Mouse (Mus musculus) forebrain, postnatal 0 days (tissue): ENCODE data around the gene Il25. TPM values are rescaled to one million over a fixed set of nuclear protein-coding genes. Genes with fewer than 3 reads are reported as not detected.

ENCODE experiments used
- ATAC-seq: fragments of 200-750 bp; cut with Nextera tagmentation; 2 replicates; pipeline ENCODE4 v1.8.0; 2017; ENCODE audit warnings: mild to moderate bottlenecking, moderate library complexity
- DNase-seq: peaks from one replicate; pipeline ENCODE4 v3.0.0-alpha.2; 2015
- H3K27ac ChIP-seq: fragments of 300-500 bp; sonication (generic); 2 replicates; pipeline ENCODE4 v1.5.1; 2014; ENCODE audit warnings: low read depth, mild to moderate bottlenecking, antibody characterized with exemption, low read length, moderate library complexity, mixed read lengths
- H3K27me3 ChIP-seq: fragments of 300-500 bp; sonication (generic); 2 replicates; pipeline ENCODE4 v1.6.1; 2014; ENCODE audit warnings: mild to moderate bottlenecking, low read length, mixed read lengths; ENCODE audit not compliant: insufficient read depth
- H3K36me3 ChIP-seq: fragments of 300-500 bp; sonication (generic); 2 replicates; pipeline ENCODE4 v1.6.1; 2014; ENCODE audit warnings: mild to moderate bottlenecking, moderate library complexity; ENCODE audit not compliant: insufficient read depth
- H3K4me1 ChIP-seq: fragments of 300-500 bp; sonication (generic); 2 replicates; pipeline ENCODE4 v1.6.1; 2014; ENCODE audit warnings: antibody characterized with exemption; ENCODE audit not compliant: insufficient read depth
- H3K4me2 ChIP-seq: fragments of 300-500 bp; sonication (generic); 2 replicates; pipeline ENCODE4 v1.6.1; 2014; ENCODE audit warnings: low read depth, mild to moderate bottlenecking, moderate library complexity
- H3K4me3 ChIP-seq: fragments of 300-500 bp; sonication (generic); 2 replicates; pipeline ENCODE4 v1.5.1; 2014; ENCODE audit warnings: low read depth, low read length, mixed read lengths
- H3K9ac ChIP-seq: fragments of 300-500 bp; sonication (generic); 2 replicates; pipeline ENCODE4 v1.6.1; 2014; ENCODE audit warnings: mild to moderate bottlenecking
- H3K9me3 ChIP-seq: fragments of 300-500 bp; sonication (generic); 2 replicates; pipeline ENCODE4 v1.6.1; 2016; ENCODE audit warnings: low read length
- CTCF ChIP-seq: sonication (generic); IDR thresholded peaks from 2 replicates; pipeline ENCODE4 v1.5.1; 2016; ENCODE audit warnings: antibody characterized with exemption, control low read depth, low read depth
- WGBS: fragments of 180-500 bp; shearing (Covaris S2); extraction: QIAGEN DNeasy Blood & Tissue Kit; methylation state at CpG from one replicate; pipeline ENCODE4 v1.1.7; 2014; 5-methylcytosine and 5-hydroxymethylcytosine counted together
- polyA plus RNA-seq: library from polyadenylated mRNA; unstranded; fragments of >200 nt; fragmentation: Nextera tagmentation; extraction: Ambion mirVana; gene quantifications from 2 replicates; pipeline ENCODE4 v1.2.1, GENCODE M21; 2015
- total RNA-seq: library from RNA; depleted of rRNA; stranded (reverse); fragments of >200 nt; gene quantifications from 2 replicates; pipeline ENCODE4 v1.2.3, GENCODE M21; 2014

Gene Il25
- total and polyA plus RNA-seq, 2 experiments from 2014 or later, result 0.38 to 0.58 TPM

DNA sequence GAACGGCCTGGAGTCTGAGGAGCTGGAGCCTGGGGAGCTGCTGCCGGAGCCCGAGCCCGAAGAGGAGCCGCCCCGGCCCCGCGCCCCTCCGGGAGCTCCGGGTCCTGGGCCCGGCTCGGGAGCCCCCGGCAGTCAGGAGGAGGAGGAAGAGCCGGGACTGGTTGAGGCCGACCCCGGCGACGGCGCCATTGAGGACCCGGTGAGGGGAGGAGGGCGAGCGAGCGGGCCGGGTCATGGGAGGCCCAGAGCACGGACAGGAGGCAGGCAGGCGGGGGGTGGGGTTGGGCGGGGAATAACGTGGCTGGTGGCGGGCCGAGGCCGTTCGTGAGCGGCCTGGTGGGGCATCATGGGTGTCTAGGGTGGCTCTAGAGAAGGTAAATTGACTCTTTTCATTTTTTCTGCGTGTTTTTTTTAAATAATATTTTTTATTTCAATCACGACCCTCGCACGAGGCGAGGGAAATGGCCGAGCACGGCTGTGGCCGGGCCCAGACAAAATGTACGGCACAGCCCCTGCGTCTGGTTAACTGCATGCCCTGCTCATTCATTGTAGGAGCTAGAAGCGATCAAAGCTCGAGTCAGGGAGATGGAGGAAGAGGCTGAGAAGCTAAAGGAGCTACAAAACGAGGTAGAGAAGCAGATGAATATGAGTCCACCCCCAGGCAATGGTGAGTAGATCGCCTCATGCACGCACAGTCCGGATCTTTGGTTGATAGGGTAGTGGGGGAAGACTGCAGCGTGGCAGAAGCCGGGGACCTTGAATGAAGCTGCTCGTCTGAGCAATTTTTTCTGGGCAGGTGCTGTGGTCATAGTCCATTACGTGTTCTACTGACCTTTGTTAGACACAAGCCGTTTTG, 38.0 kb upstream of the Il25 start:
- no peaks in the 10 kb centered on the region for H3K27me3 ChIP-seq
- peak overlapping the region; percentile 98 for H3K27ac ChIP-seq
- WGBS, result under 1% methylated on average over 54 of the region's 54 CpGs
- ATAC-seq, result peak; percentile 30
- peaks cover 34% of the 10 kb centered on the region for H3K36me3 ChIP-seq
- no peaks in the 10 kb centered on the region for H3K4me1 ChIP-seq
- H3K4me2 ChIP-seq, result peak overlapping the region; percentile 62
- TF ChIP-seq CTCF, result no peak
- H3K9ac ChIP-seq, result peak overlapping the region; percentile 99
- peak; percentile 72 for DNase-seq
- H3K9me3 ChIP-seq, result no peaks in the 10 kb centered on the region
- H3K4me3 ChIP-seq, result peak overlapping the region; percentile 98

DNA sequence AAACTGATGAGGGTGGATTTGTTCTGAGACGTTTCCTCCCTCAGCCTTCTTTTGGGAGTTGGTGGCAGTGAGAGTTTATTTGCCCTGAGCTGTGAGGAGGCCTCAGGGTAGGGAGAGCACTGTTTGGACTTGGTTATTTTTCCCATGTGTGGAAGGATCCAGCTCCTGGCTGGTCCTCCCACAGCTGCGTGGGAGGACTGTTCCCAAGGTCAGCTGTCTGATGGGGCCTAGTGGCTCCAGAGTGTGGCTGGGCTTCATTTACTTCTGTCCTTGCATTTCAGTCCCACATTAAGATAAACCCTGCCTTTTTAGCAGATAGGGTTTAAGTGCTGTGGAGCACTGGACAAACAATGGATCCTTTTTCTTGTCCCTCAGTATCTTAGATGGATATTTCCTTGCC, 35.0 kb upstream of the Il25 start:
- peaks cover 34% of the 10 kb centered on the region for H3K36me3 ChIP-seq
- no peak for TF ChIP-seq CTCF
- no peaks in the 10 kb centered on the region for H3K27me3 ChIP-seq
- DNase-seq (no peak), ATAC-seq (no peak)
- H3K4me2 ChIP-seq, result no peak overlapping the region
- no peak overlapping the region for H3K4me3 ChIP-seq
- no peaks in the 10 kb centered on the region for H3K4me1 ChIP-seq
- no peak overlapping the region for H3K9ac ChIP-seq
- H3K9me3 ChIP-seq, result no peaks in the 10 kb centered on the region
- 71% methylated on average over 2 of the region's 2 CpGs for WGBS
- H3K27ac ChIP-seq, result no peak overlapping the region

DNA sequence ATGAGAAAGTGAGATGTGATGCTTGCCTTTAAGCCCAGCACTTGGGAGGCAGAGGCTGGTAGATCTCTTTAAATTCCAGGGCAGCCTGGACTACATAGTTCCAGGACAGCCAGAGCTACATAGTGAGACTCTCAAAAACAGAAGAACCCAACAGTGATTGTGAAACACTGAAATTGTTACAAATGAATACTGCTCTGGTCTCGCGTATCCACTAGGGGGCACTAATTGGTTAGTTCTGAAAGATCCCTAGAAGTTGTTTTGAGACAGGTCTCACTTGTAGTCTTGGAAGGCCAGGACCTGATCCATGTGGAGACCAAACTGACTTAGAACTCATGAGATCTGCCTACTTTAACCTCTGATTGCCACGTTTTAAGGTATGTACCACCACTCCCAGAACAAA, 32.1 kb upstream of the Il25 start:
- peak; percentile 89 for TF ChIP-seq CTCF
- Histone ChIP-seq H3K9ac (no peak overlapping the region), H3K4me2 (no peak overlapping the region), H3K36me3 (peaks cover 43% of the 10 kb centered on the region), H3K4me1 (no peaks in the 10 kb centered on the region), H3K27ac (peak overlapping the region; percentile 15; the same call in 1 of the 2 replicates), H3K9me3 (no peaks in the 10 kb centered on the region), H3K27me3 (no peaks in the 10 kb centered on the region), H3K4me3 (no peak overlapping the region)
- DNase-seq (peak; percentile 90), ATAC-seq (peak; percentile 82)
- WGBS, result 1% methylated on average over 3 of the region's 3 CpGs

DNA sequence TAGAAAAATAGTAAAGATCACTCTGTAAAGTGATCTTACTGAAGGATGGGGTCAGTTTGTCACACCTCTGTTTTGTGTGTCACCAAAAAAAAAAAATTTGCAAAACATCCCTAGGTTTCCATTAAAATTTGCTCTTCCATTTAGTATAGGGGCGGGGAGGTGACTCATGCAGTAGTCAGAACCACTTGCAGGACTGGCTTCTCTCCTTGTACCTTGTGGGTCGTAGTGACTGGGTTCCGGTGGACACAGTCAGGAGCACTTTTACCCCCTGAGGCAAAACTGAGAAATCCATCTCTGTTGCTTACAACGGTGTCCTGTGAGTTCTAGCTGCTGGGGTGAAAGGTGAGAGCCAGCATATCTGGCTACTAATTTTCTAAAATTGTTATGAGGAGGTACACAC, 28.9 kb upstream of the Il25 start:
- Histone ChIP-seq H3K4me1 (no peaks in the 10 kb centered on the region), H3K36me3 (peaks cover 45% of the 10 kb centered on the region), H3K4me3 (no peak overlapping the region), H3K4me2 (no peak overlapping the region), H3K9ac (no peak overlapping the region), H3K27me3 (no peaks in the 10 kb centered on the region), H3K9me3 (no peaks in the 10 kb centered on the region), H3K27ac (no peak overlapping the region)
- ATAC-seq (no peak), DNase-seq (no peak)
- TF ChIP-seq CTCF, result no peak
- WGBS, result 93% methylated on average over 4 of the region's 4 CpGs

DNA sequence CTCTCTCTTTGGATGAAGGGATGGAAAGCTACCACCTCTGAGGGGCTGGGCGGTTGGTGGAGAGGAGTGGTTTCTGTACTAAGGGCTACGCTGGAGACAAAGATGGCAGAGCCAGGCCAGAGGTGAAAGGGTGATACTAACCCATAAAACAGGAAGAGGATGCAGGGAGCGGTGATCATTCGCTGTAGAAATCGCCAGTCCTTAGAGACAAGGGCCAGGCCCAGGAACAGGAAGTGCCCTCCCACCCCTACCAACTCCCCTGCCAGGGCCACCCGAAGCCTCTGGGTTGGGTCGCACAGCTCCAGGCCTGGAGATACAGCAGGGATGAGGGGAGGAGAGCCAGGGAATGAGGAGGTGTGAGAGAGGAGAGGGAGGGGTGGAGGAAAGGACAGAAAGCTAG, 23.8 kb upstream of the Il25 start:
- H3K4me3 ChIP-seq, result no peak overlapping the region
- H3K4me1 ChIP-seq, result peaks cover 10% of the 10 kb centered on the region; the same call in 1 of the 2 replicates
- 90% methylated on average over 7 of the region's 7 CpGs for WGBS
- no peak overlapping the region for H3K27ac ChIP-seq
- H3K9ac ChIP-seq, result peak overlapping the region; percentile 3; the same call in 1 of the 2 replicates
- no peaks in the 10 kb centered on the region for H3K9me3 ChIP-seq
- H3K4me2 ChIP-seq, result no peak overlapping the region
- TF ChIP-seq CTCF, result no peak
- ATAC-seq, result no peak
- peaks cover 52% of the 10 kb centered on the region for H3K36me3 ChIP-seq
- no peak for DNase-seq
- no peaks in the 10 kb centered on the region for H3K27me3 ChIP-seq

DNA sequence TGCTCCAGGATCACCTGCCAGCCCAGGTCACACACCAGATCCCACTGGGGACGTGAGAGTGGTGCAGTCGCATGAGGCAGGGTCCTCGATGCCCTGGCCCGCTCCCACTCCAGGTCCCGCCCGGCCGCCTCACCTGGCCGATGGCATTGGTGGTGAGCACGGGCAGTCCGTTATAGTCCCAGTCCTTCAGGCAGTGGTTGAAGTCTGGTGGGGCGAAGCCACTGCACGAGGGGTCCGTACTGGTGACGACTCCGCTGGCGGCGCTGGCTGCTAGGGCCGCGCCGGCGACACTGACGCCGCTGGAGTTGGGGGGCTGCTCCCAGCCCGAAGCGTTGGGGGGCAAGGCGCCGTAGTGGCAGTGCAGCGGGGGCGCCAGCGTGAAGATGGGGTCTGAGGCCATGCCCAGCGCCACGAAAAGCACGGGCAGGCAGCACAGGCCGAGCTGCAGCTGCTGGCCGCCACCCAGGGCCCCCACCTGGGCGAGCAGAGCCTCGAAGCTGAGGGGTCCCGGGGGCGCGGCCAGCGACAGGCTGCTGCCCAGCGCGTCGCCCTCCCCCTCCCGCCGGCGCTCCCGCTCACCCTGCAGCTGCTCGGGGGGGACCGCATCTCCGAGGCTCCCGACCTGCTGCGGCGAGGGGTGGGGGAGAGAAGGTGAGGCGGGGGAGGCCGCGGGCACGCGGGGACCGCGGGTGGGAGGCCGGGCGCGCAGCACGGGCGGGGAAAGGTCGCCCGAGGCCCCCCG, 20.2 kb upstream of the Il25 start:
- 2% methylated on average over 54 of the region's 69 CpGs for WGBS
- no peaks in the 10 kb centered on the region for H3K27me3 ChIP-seq
- H3K36me3 ChIP-seq, result peaks cover 43% of the 10 kb centered on the region
- ATAC-seq (peak; percentile 68), DNase-seq (peak; percentile 58)
- H3K27ac ChIP-seq, result peak overlapping the region; percentile 89
- H3K4me2 ChIP-seq, result peak overlapping the region; percentile 97
- peak overlapping the region; percentile 89 for H3K9ac ChIP-seq
- no peaks in the 10 kb centered on the region for H3K9me3 ChIP-seq
- H3K4me1 ChIP-seq, result peaks cover 12% of the 10 kb centered on the region; the same call in 1 of the 2 replicates
- H3K4me3 ChIP-seq, result peak overlapping the region; percentile 76
- TF ChIP-seq CTCF, result peak; percentile 4; the same call in 1 of the 2 replicates

DNA sequence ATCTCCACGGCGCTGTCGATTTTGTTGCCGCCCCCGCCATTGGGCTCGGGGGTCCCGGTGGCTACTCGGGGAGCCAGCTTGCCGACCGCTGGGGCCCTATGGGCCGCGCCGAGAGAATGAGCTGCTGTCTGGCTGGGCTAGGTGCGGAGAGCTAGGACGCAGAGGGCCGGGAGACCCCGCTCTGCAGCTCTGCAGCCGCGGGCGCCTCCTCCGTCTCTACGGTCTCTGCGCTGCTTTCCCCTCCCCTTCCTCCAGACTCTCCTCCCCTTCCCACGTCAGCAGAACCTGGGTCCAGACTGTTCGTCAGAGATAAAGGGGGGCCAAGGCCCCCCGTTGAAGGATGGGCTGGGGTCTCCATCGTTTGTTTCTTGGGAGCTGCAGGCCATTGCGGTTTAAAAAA, 19.6 kb upstream of the Il25 start, which contains the start of gene Slc22a17:
Slc22a17 (minus strand) TSS at position 247 of the 400 bp plus-strand sequence.
- H3K27me3 ChIP-seq, result no peaks in the 10 kb centered on the region
- peak within 1 kb of the TSS; percentile 76 for H3K4me3 ChIP-seq
- no peaks in the 10 kb centered on the region for H3K9me3 ChIP-seq
- peak; percentile 94 for DNase-seq
- WGBS, result under 1% methylated on average over 27 of the region's 28 CpGs
- peak within 1 kb of the TSS; percentile 97 for H3K4me2 ChIP-seq
- TF ChIP-seq CTCF, result 0 out of 2 replicates have a peak, but pooled peaks have one; percentile 20
- ATAC-seq, result peak; percentile 97
- H3K36me3 ChIP-seq, result peaks cover 42% of the 10 kb centered on the region
- H3K27ac ChIP-seq, result peak within 1 kb of the TSS; percentile 89
- H3K9ac ChIP-seq, result peak within 1 kb of the TSS; percentile 89
- peaks cover 12% of the 10 kb centered on the region; the same call in 1 of the 2 replicates for H3K4me1 ChIP-seq
